Comparison of ENCODE assay signal across 8 mouse cellular contexts in genomic region chr16:98081889-98082818, GRCm38 (mm10). TPM values are rescaled to one million over a fixed set of nuclear protein-coding genes. Genes with fewer than 3 reads are reported as not detected.
DNase-seq lines count a peak whose midpoint lies in the region; ATAC-seq and TF ChIP-seq lines count a peak whose summit lies in the region.
"Not testable (repeated sequence)": the region's sequence is repeated elsewhere in the genome, so short reads cannot be mapped to it uniquely, and the experiment has no call there.

Gene A630089N07Rik (minus strand): TSS chr16:98082450.

- under 1% methylated on average over 25 of the region's 25 CpGs for WGBS in hindbrain, embryonic 10.5 days
- WGBS in lung, postnatal 0 days: under 1% methylated on average over 25 of the region's 25 CpGs

- peaks cover 18% of the 10 kb centered on the region for H3K9me3 ChIP-seq in hindbrain, embryonic 10.5 days
- H3K9me3 ChIP-seq in lung, postnatal 0 days (ENCODE audit: low read length): not testable (repeated sequence)

- H3K4me1 ChIP-seq in hindbrain, embryonic 10.5 days (replicated peaks); lung, postnatal 0 days (ENCODE audit: insufficient read depth, low read depth, low read length): not testable (repeated sequence)

- TF ChIP-seq CTCF in lung, postnatal 0 days (IDR thresholded peaks at IDR 0.05): not testable (repeated sequence)

- H3K36me3 ChIP-seq in hindbrain, embryonic 10.5 days: peaks cover 27% of the 10 kb centered on the region
- not testable (repeated sequence) for H3K36me3 ChIP-seq in lung, postnatal 0 days (ENCODE audit: insufficient read depth, low read length)

- TF ChIP-seq EP300 in lung, postnatal 0 days (IDR thresholded peaks at IDR 0.05): not testable (repeated sequence)

- H3K27me3 ChIP-seq in hindbrain, embryonic 10.5 days (ENCODE audit: insufficient read depth, poor library complexity, severe bottlenecking); lung, postnatal 0 days (replicated peaks; ENCODE audit: insufficient read depth, low read length): not testable (repeated sequence)

- peak within 1 kb of the TSS; percentile 92 for H3K27ac ChIP-seq in hindbrain, embryonic 10.5 days
- not testable (repeated sequence) for H3K27ac ChIP-seq in lung, postnatal 0 days (ENCODE audit: low read length)

- H3K4me3 ChIP-seq in hindbrain, embryonic 10.5 days: peak within 1 kb of the TSS; percentile 79
- H3K4me3 ChIP-seq in lung, postnatal 0 days (ENCODE audit: low read depth, low read length): peak within 1 kb of the TSS; percentile 61

- H3K4me2 ChIP-seq in lung, postnatal 0 days (replicated peaks; ENCODE audit: low read depth, low read length): peak within 1 kb of the TSS; percentile 84

- H3K9ac ChIP-seq in lung, postnatal 0 days (replicated peaks; ENCODE audit: low read depth): peak within 1 kb of the TSS; percentile 43; the same call in 1 of the 2 replicates

- ATAC-seq in frontal cortex, adult (ENCODE audit: low TSS enrichment): peak; percentile 100
- ATAC-seq in lung, postnatal 0 days: peak; percentile 97

- peak; percentile 90 for DNase-seq in MN1 (ENCODE audit: low spot score)
- peak; percentile 83 for DNase-seq in cerebellum, adult 9-10 months
- DNase-seq in hindbrain, embryonic 10.5 days (ENCODE audit: low spot score): peak; percentile 92
- DNase-seq in layer of hippocampus, adult 9-11 months: peak; percentile 80
- peak; percentile 91 for DNase-seq in lung, postnatal 0 days (ENCODE audit: low spot score)
- DNase-seq in ovary, postnatal 14 days (ENCODE audit: low spot score): peak; percentile 70
- DNase-seq in thymus, postnatal 14 days: peak; percentile 87

RNA-seq across cellular contexts. Expression of gene A630089N07Rik, which starts in this region (rescaled TPM):
- polyA plus RNA-seq in hindbrain, embryonic 10.5 days (2016; fragmentation: Nextera tagmentation; extraction: Ambion mirVana): 19.0 and 32.4 TPM in 2 replicates
- polyA plus RNA-seq in lung, postnatal 0 days (2015; fragmentation: Nextera tagmentation; extraction: Ambion mirVana): 2.6 and 3.8 TPM in 2 replicates
